Mouse (Mus musculus): Measurements from ENCODE around the gene Hoxb5. TPM values are rescaled to one million over a fixed set of nuclear protein-coding genes. Genes with fewer than 3 reads are reported as not detected.

Hoxb5 gene
- polyA plus RNA-seq, 1 experiment from 2014 or later = not detected

GRCm38 (mm10) chr11:96299781-96300180 lies 3.4 kb upstream of the Hoxb5 start:
- no peaks in the 10 kb centered on the region for H3K9me3 ChIP-seq (replicated peaks)
- peaks cover 23% of the 10 kb centered on the region; the same call in 1 of the 2 replicates for H3K4me1 ChIP-seq
- ATAC-seq (ENCODE audit: insufficient number of reproducible peaks, low FRiP score, low TSS enrichment, low read depth) = no peak
- H3K4me3 ChIP-seq (replicated peaks) = no peak overlapping the region
- no peak overlapping the region for H3K9ac ChIP-seq
- peaks cover 100% of the 10 kb centered on the region for H3K27me3 ChIP-seq
- no peak overlapping the region for H3K27ac ChIP-seq (replicated peaks)
- under 1% methylated on average over 9 of the region's 9 CpGs for WGBS
- H3K4me2 ChIP-seq (replicated peaks) = no peak overlapping the region
- H3K36me3 ChIP-seq = no peaks in the 10 kb centered on the region

GRCm38 (mm10) chr11:96300354-96301063 lies 2.6 kb upstream of the Hoxb5 start:
- Histone ChIP-seq H3K36me3 (no peaks in the 10 kb centered on the region), H3K9me3 (replicated peaks) (no peaks in the 10 kb centered on the region), H3K4me2 (replicated peaks) (no peak overlapping the region), H3K4me3 (replicated peaks) (no peak overlapping the region), H3K27ac (replicated peaks) (no peak overlapping the region), H3K27me3 (peaks cover 100% of the 10 kb centered on the region), H3K4me1 (peaks cover 21% of the 10 kb centered on the region; the same call in 1 of the 2 replicates), H3K9ac (no peak overlapping the region)
- under 1% methylated on average over 34 of the region's 35 CpGs for WGBS
- ATAC-seq (ENCODE audit: insufficient number of reproducible peaks, low FRiP score, low TSS enrichment, low read depth) = no peak

GRCm38 (mm10) chr11:96301064-96301431 lies 2.1 kb upstream of the Hoxb5 start:
- no peak for ATAC-seq (ENCODE audit: insufficient number of reproducible peaks, low FRiP score, low TSS enrichment, low read depth)

GRCm38 (mm10) chr11:96301837-96302236 lies 1.3 kb upstream of the Hoxb5 start:
- H3K4me3 ChIP-seq (replicated peaks) = no peak overlapping the region
- H3K9me3 ChIP-seq (replicated peaks) = no peaks in the 10 kb centered on the region
- 2% methylated on average over 15 of the region's 15 CpGs for WGBS
- H3K36me3 ChIP-seq = no peaks in the 10 kb centered on the region
- peaks cover 100% of the 10 kb centered on the region for H3K27me3 ChIP-seq
- no peak for ATAC-seq (ENCODE audit: insufficient number of reproducible peaks, low FRiP score, low TSS enrichment, low read depth)
- H3K9ac ChIP-seq = no peak overlapping the region
- H3K4me1 ChIP-seq = peaks cover 21% of the 10 kb centered on the region; the same call in 1 of the 2 replicates
- H3K4me2 ChIP-seq (replicated peaks) = no peak overlapping the region
- H3K27ac ChIP-seq (replicated peaks) = no peak overlapping the region

More at GRCm38 (mm10) chr11:96301064-96301431, 2.1 kb upstream of the Hoxb5 start:
- Histone ChIP-seq H3K9me3 (replicated peaks) (no peaks in the 10 kb centered on the region), H3K27ac (replicated peaks) (no peak overlapping the region), H3K36me3 (no peaks in the 10 kb centered on the region), H3K9ac (no peak overlapping the region), H3K4me3 (replicated peaks) (no peak overlapping the region), H3K27me3 (peaks cover 100% of the 10 kb centered on the region), H3K4me2 (replicated peaks) (no peak overlapping the region), H3K4me1 (peaks cover 21% of the 10 kb centered on the region; the same call in 1 of the 2 replicates)
- WGBS = 7% methylated on average over 10 of the region's 10 CpGs

- Histone ChIP-seq H3K9me3 (replicated peaks) (no peaks in the 10 kb centered on the region), H3K36me3 (no peaks in the 10 kb centered on the region), H3K27me3 (peaks cover 100% of the 10 kb centered on the region), H3K4me3 (replicated peaks) (no peak overlapping the region), H3K4me2 (replicated peaks) (no peak overlapping the region), H3K27ac (replicated peaks) (no peak overlapping the region), H3K9ac (no peak overlapping the region), H3K4me1 (peaks cover 21% of the 10 kb centered on the region; the same call in 1 of the 2 replicates)
- no peak for ATAC-seq (ENCODE audit: insufficient number of reproducible peaks, low FRiP score, low TSS enrichment, low read depth)
- WGBS = 5% methylated on average over 23 of the region's 23 CpGs
Measured at GRCm38 (mm10) chr11:96302381-96303150, 570 bp upstream of the Hoxb5 start.

- H3K9ac ChIP-seq = no peak overlapping the region
- H3K4me1 ChIP-seq = peaks cover 14% of the 10 kb centered on the region; the same call in 1 of the 2 replicates
- H3K4me2 ChIP-seq (replicated peaks) = no peak overlapping the region
- H3K9me3 ChIP-seq (replicated peaks) = no peaks in the 10 kb centered on the region
- H3K27me3 ChIP-seq = peaks cover 100% of the 10 kb centered on the region
- H3K36me3 ChIP-seq = no peaks in the 10 kb centered on the region
- H3K4me3 ChIP-seq (replicated peaks) = no peak overlapping the region
- H3K27ac ChIP-seq (replicated peaks) = no peak overlapping the region
- ATAC-seq (ENCODE audit: insufficient number of reproducible peaks, low FRiP score, low TSS enrichment, low read depth) = 0 out of 2 replicates have a peak, but pooled peaks have one; percentile 51
- 1% methylated on average over 38 of the region's 38 CpGs for WGBS
Measured at GRCm38 (mm10) chr11:96304381-96305195, 1.5 kb downstream of the Hoxb5 start.

GRCm38 (mm10) chr11:96305505-96306182 lies 2.5 kb downstream of the Hoxb5 start:
- ATAC-seq (ENCODE audit: insufficient number of reproducible peaks, low FRiP score, low TSS enrichment, low read depth) = no peak
- peaks cover 100% of the 10 kb centered on the region for H3K27me3 ChIP-seq
- H3K4me2 ChIP-seq (replicated peaks) = no peak overlapping the region
- no peaks in the 10 kb centered on the region for H3K9me3 ChIP-seq (replicated peaks)
- no peak overlapping the region for H3K27ac ChIP-seq (replicated peaks)
- H3K36me3 ChIP-seq = no peaks in the 10 kb centered on the region
- WGBS = 46% methylated on average over 6 of the region's 6 CpGs
- H3K9ac ChIP-seq = no peak overlapping the region
- peaks cover 10% of the 10 kb centered on the region; the same call in 1 of the 2 replicates for H3K4me1 ChIP-seq
- H3K4me3 ChIP-seq (replicated peaks) = no peak overlapping the region

GRCm38 (mm10) chr11:96306183-96306907 lies 3.2 kb downstream of the Hoxb5 start:
- H3K36me3 ChIP-seq = no peaks in the 10 kb centered on the region
- H3K27me3 ChIP-seq = peaks cover 100% of the 10 kb centered on the region
- H3K4me2 ChIP-seq (replicated peaks) = no peak overlapping the region
- no peak overlapping the region for H3K27ac ChIP-seq (replicated peaks)
- H3K9me3 ChIP-seq (replicated peaks) = no peaks in the 10 kb centered on the region
- no peak overlapping the region for H3K4me3 ChIP-seq (replicated peaks)
- WGBS = 18% methylated on average over 7 of the region's 7 CpGs
- peaks cover 9% of the 10 kb centered on the region; the same call in 1 of the 2 replicates for H3K4me1 ChIP-seq
- no peak for ATAC-seq (ENCODE audit: insufficient number of reproducible peaks, low FRiP score, low TSS enrichment, low read depth)
- H3K9ac ChIP-seq = no peak overlapping the region

- ATAC-seq (ENCODE audit: insufficient number of reproducible peaks, low FRiP score, low TSS enrichment, low read depth) = no peak
- no peaks in the 10 kb centered on the region for H3K9me3 ChIP-seq (replicated peaks)
- no peaks in the 10 kb centered on the region for H3K36me3 ChIP-seq
- H3K4me2 ChIP-seq (replicated peaks) = no peak overlapping the region
- peaks cover 100% of the 10 kb centered on the region for H3K27me3 ChIP-seq
- WGBS = 7% methylated on average over 13 of the region's 13 CpGs
- no peak overlapping the region for H3K9ac ChIP-seq
- peaks cover 9% of the 10 kb centered on the region; the same call in 1 of the 2 replicates for H3K4me1 ChIP-seq
- H3K27ac ChIP-seq (replicated peaks) = no peak overlapping the region
- H3K4me3 ChIP-seq (replicated peaks) = no peak overlapping the region
Measured at GRCm38 (mm10) chr11:96306908-96307269, 3.8 kb downstream of the Hoxb5 start.

- Histone ChIP-seq H3K36me3 (no peaks in the 10 kb centered on the region), H3K4me3 (replicated peaks) (no peak overlapping the region), H3K9me3 (replicated peaks) (no peaks in the 10 kb centered on the region), H3K4me2 (replicated peaks) (no peak overlapping the region), H3K4me1 (peaks cover 3% of the 10 kb centered on the region; the same call in 1 of the 2 replicates), H3K9ac (no peak overlapping the region), H3K27ac (replicated peaks) (no peak overlapping the region), H3K27me3 (peaks cover 100% of the 10 kb centered on the region)
- ATAC-seq (ENCODE audit: insufficient number of reproducible peaks, low FRiP score, low TSS enrichment, low read depth) = no peak
- WGBS = 11% methylated on average over 4 of the region's 4 CpGs
Measured at GRCm38 (mm10) chr11:96308763-96309162, 5.6 kb downstream of the Hoxb5 start.

Measured in embryonic facial prominence, embryonic 15.5 days (tissue).